Mouse (Mus musculus) liver (tissue): ENCODE data around the gene Abhd5.

Source experiments
- DNase-seq: peaks from one replicate; pipeline ENCODE4 v3.0.0-alpha.2; 2020; ENCODE audit warnings: mixed read lengths

Gene Abhd5

GRCm38 (mm10) chr9:122347882-122348281 lies 3.5 kb upstream of the Abhd5 start:
- DNase-seq = peak; percentile 83

GRCm38 (mm10) chr9:122349286-122349685 lies 2.1 kb upstream of the Abhd5 start:
- peak; percentile 28 for DNase-seq

- DNase-seq = no peak
Measured at GRCm38 (mm10) chr9:122350396-122351130, 845 bp upstream of the Abhd5 start.

GRCm38 (mm10) chr9:122352025-122352392 lies 601 bp downstream of the Abhd5 start:
- no peak for DNase-seq

GRCm38 (mm10) chr9:122352911-122353310 lies 1.5 kb downstream of the Abhd5 start:
- no peak for DNase-seq

- no peak for DNase-seq
Measured at GRCm38 (mm10) chr9:122354240-122354639, 2.8 kb downstream of the Abhd5 start.

- no peak for DNase-seq
Measured at GRCm38 (mm10) chr9:122357073-122357472, 5.7 kb downstream of the Abhd5 start.

- no peak for DNase-seq
Measured at GRCm38 (mm10) chr9:122357626-122358025, 6.2 kb downstream of the Abhd5 start.

GRCm38 (mm10) chr9:122364171-122364570 lies 12.8 kb downstream of the Abhd5 start:
- DNase-seq = no peak

GRCm38 (mm10) chr9:122370292-122370794 lies 18.9 kb downstream of the Abhd5 start:
- peak; percentile 28 for DNase-seq

GRCm38 (mm10) chr9:122372506-122372905 lies 21.1 kb downstream of the Abhd5 start:
- no peak for DNase-seq

GRCm38 (mm10) chr9:122372991-122373390 lies 21.6 kb downstream of the Abhd5 start:
- DNase-seq = no peak

GRCm38 (mm10) chr9:122378986-122379385 lies 27.6 kb downstream of the Abhd5 start:
- DNase-seq = no peak

- DNase-seq = no peak
Measured at GRCm38 (mm10) chr9:122380959-122381358, 29.6 kb downstream of the Abhd5 start.

- DNase-seq = no peak
Measured at GRCm38 (mm10) chr9:122382006-122382405, 30.6 kb downstream of the Abhd5 start.

- no peak for DNase-seq
Measured at GRCm38 (mm10) chr9:122386015-122386414, 34.6 kb downstream of the Abhd5 start.

- no peak for DNase-seq
Measured at GRCm38 (mm10) chr9:122389287-122389920, 38.0 kb downstream of the Abhd5 start.

- no peak for DNase-seq
Measured at GRCm38 (mm10) chr9:122395816-122396215, 44.4 kb downstream of the Abhd5 start.

GRCm38 (mm10) chr9:122397156-122397555 lies 45.7 kb downstream of the Abhd5 start:
- DNase-seq = no peak

- no peak for DNase-seq
Measured at GRCm38 (mm10) chr9:122398746-122399145, 47.3 kb downstream of the Abhd5 start.

GRCm38 (mm10) chr9:122401239-122401638 lies 49.8 kb downstream of the Abhd5 start:
- no peak for DNase-seq

- DNase-seq = no peak
Measured at GRCm38 (mm10) chr9:122410437-122411175, 59.2 kb downstream of the Abhd5 start.

GRCm38 (mm10) chr9:122414648-122415047 lies 63.2 kb downstream of the Abhd5 start:
- no peak for DNase-seq
